Mouse (Mus musculus): ENCODE measurements around the gene Gart.

DNA sequence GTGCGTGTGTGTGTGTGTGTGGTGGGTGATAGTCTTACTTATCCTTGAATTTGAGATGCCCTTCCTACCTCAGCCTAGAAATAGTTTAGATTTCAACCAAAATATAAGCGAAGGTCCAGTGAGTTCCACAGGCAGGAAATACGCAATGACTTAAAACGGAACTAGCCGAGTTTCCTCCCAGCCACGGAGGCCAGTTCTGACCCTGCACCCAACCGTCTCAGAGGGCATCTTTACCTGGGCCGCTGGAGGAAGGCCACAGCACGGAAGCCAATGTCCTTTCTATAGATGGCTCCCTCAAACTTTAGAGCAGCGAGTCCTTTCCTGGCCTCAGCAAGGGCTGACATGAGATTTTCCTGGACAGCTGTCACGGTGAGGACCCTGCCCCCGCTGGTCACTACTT lies 13.1 kb downstream of the Gart start:
- TF ChIP-seq CTCF (IDR thresholded peaks at IDR 0.05; ENCODE audit: control insufficient read depth, insufficient read depth, insufficient replicate concordance, low read depth, low read length) (no peak), POLR2A (IDR thresholded peaks at IDR 0.05; ENCODE audit: control insufficient read depth, low read depth, low read length) (no peak)

Measured in testis, adult 2 months (tissue).